8 mouse cellular contexts compared by ENCODE assay signal in genomic region chr7:25178787-25179605, GRCm38 (mm10). TPM values are rescaled to one million over a fixed set of nuclear protein-coding genes. Genes with fewer than 3 reads are reported as not detected.
DNase-seq lines count a peak whose midpoint lies in the region; ATAC-seq and TF ChIP-seq lines count a peak whose summit lies in the region.

No protein-coding gene starts in this region.

- intact Hi-C loops in gastrocnemius, adult 2 months (cut with DNase I) = no loop called here

- no peak overlapping the region for H3K27ac ChIP-seq in gastrocnemius, adult 2 months
- peak overlapping the region; percentile 94 for H3K27ac ChIP-seq in hindbrain, embryonic 16.5 days (ENCODE audit: low read depth, low read length)
- peak overlapping the region; percentile 93 for H3K27ac ChIP-seq in midbrain, embryonic 10.5 days (replicated peaks)
- no peak overlapping the region for H3K27ac ChIP-seq in stomach, embryonic 15.5 days

- DNase-seq in gastrocnemius, adult 2 months = no peak
- no peak for DNase-seq in gastrocnemius, postnatal 25 days
- peak; percentile 67 for DNase-seq in A20 (ENCODE audit: low read depth, low spot score)
- DNase-seq in midbrain, embryonic 10.5 days (ENCODE audit: low spot score) = peak; percentile 57
- DNase-seq in urinary bladder, postnatal 10 days (ENCODE audit: low spot score) = no peak

- H3K27me3 ChIP-seq in hindbrain, embryonic 16.5 days (replicated peaks; ENCODE audit: control insufficient read depth, insufficient read depth, low read length) = peaks cover 9% of the 10 kb centered on the region
- peaks cover 93% of the 10 kb centered on the region for H3K27me3 ChIP-seq in midbrain, embryonic 10.5 days (ENCODE audit: low read depth, poor library complexity, severe bottlenecking)
- peaks cover 82% of the 10 kb centered on the region for H3K27me3 ChIP-seq in stomach, embryonic 15.5 days (replicated peaks)

- no peak for TF ChIP-seq CTCF in gastrocnemius, adult 2 months (IDR thresholded peaks at IDR 0.05)

- no peaks in the 10 kb centered on the region for H3K36me3 ChIP-seq in hindbrain, embryonic 16.5 days (ENCODE audit: control insufficient read depth, insufficient read depth, low read length)
- no peaks in the 10 kb centered on the region for H3K36me3 ChIP-seq in midbrain, embryonic 10.5 days
- H3K36me3 ChIP-seq in stomach, embryonic 15.5 days = no peaks in the 10 kb centered on the region

- H3K4me2 ChIP-seq in hindbrain, embryonic 16.5 days (ENCODE audit: low read length) = peak overlapping the region; percentile 59
- peak overlapping the region; percentile 87 for H3K4me2 ChIP-seq in stomach, embryonic 15.5 days

- H3K9me3 ChIP-seq in hindbrain, embryonic 16.5 days (ENCODE audit: control insufficient read depth, low read length) = no peaks in the 10 kb centered on the region
- H3K9me3 ChIP-seq in midbrain, embryonic 10.5 days (replicated peaks) = no peaks in the 10 kb centered on the region
- no peaks in the 10 kb centered on the region for H3K9me3 ChIP-seq in stomach, embryonic 15.5 days

- peak; percentile 19 for ATAC-seq in common myeloid progenitor, adult 5-6 weeks (replicated peaks; ENCODE audit: low read depth, poor library complexity, severe bottlenecking)
- ATAC-seq in hindbrain, embryonic 16.5 days = peak; percentile 74
- ATAC-seq in stomach, embryonic 15.5 days (ENCODE audit: insufficient read depth, low FRiP score, low read depth) = peak; percentile 45

- under 1% methylated on average over 56 of the region's 56 CpGs for WGBS in hindbrain, embryonic 16.5 days
- WGBS in midbrain, embryonic 10.5 days = under 1% methylated on average over 50 of the region's 56 CpGs
- under 1% methylated on average over 47 of the region's 56 CpGs for WGBS in stomach, embryonic 15.5 days

- peaks cover 52% of the 10 kb centered on the region for H3K4me1 ChIP-seq in hindbrain, embryonic 16.5 days (ENCODE audit: control insufficient read depth, insufficient read depth, low read depth, low read length)
- H3K4me1 ChIP-seq in midbrain, embryonic 10.5 days = peaks cover 75% of the 10 kb centered on the region
- H3K4me1 ChIP-seq in stomach, embryonic 15.5 days = peaks cover 13% of the 10 kb centered on the region

- peak overlapping the region; percentile 79 for H3K9ac ChIP-seq in hindbrain, embryonic 16.5 days (ENCODE audit: low read depth, low read length)
- no peak overlapping the region for H3K9ac ChIP-seq in stomach, embryonic 15.5 days

- H3K4me3 ChIP-seq in gastrocnemius, adult 2 months = peak overlapping the region; percentile 76
- peak overlapping the region; percentile 47 for H3K4me3 ChIP-seq in hindbrain, embryonic 16.5 days (ENCODE audit: low read length)
- H3K4me3 ChIP-seq in midbrain, embryonic 10.5 days = peak overlapping the region; percentile 73
- peak overlapping the region; percentile 47 for H3K4me3 ChIP-seq in stomach, embryonic 15.5 days (replicated peaks)

RNA-seq across cellular contexts. Expression of gene Pou2f2, which starts 0.5 kb away (rescaled TPM):
- under 1 TPM; 0.08 to 0.13 TPM for total RNA-seq in gastrocnemius, adult 2 months (2021)
- under 1 TPM; 0.08 to 0.21 TPM for total RNA-seq in gastrocnemius, postnatal 25 days (2021)
- total RNA-seq in common myeloid progenitor, adult 5-6 weeks (2017) = 3.8 and 4.7 TPM in 2 replicates
- 19.8 and 28.7 TPM in 2 replicates for polyA plus RNA-seq in hindbrain, embryonic 16.5 days (2015; fragmentation: Nextera tagmentation; extraction: Ambion mirVana)
- 13.6 and 26.5 TPM in 2 replicates for polyA plus RNA-seq in midbrain, embryonic 10.5 days (2016; fragmentation: Nextera tagmentation; extraction: Ambion mirVana)
- polyA plus RNA-seq in stomach, embryonic 15.5 days (2015; fragmentation: Nextera tagmentation; extraction: Ambion mirVana) = 1.4 and 1.6 TPM in 2 replicates

RNA-seq across cellular contexts. Expression of gene Dedd2, which starts 41.4 kb away (rescaled TPM):
- 1 to 10 TPM; 9.3 to 9.4 TPM for total RNA-seq in gastrocnemius, adult 2 months (2021)
- 1 to 10 TPM; 7.2 to 7.9 TPM for total RNA-seq in gastrocnemius, postnatal 25 days (2021)
- 16.4 and 17.6 TPM in 2 replicates for total RNA-seq in common myeloid progenitor, adult 5-6 weeks (2017)
- 14.2 and 14.8 TPM in 2 replicates for polyA plus RNA-seq in hindbrain, embryonic 16.5 days (2015; fragmentation: Nextera tagmentation; extraction: Ambion mirVana)
- 8.4 TPM in 2 replicates for polyA plus RNA-seq in midbrain, embryonic 10.5 days (2016; fragmentation: Nextera tagmentation; extraction: Ambion mirVana)
- polyA plus RNA-seq in stomach, embryonic 15.5 days (2015; fragmentation: Nextera tagmentation; extraction: Ambion mirVana) = 15.1 and 15.2 TPM in 2 replicates

RNA-seq across cellular contexts. Expression of gene Zfp526, which starts 42.2 kb away (rescaled TPM):
- total RNA-seq in gastrocnemius, adult 2 months (2021) = 1 to 10 TPM; 5.5 to 6.1 TPM
- total RNA-seq in gastrocnemius, postnatal 25 days (2021) = 1 to 10 TPM; 4.6 to 5.2 TPM
- total RNA-seq in common myeloid progenitor, adult 5-6 weeks (2017) = 8.3 and 10.2 TPM in 2 replicates
- 1.6 and 1.8 TPM in 2 replicates for polyA plus RNA-seq in hindbrain, embryonic 16.5 days (2015; fragmentation: Nextera tagmentation; extraction: Ambion mirVana)
- 2.7 and 2.8 TPM in 2 replicates for polyA plus RNA-seq in midbrain, embryonic 10.5 days (2016; fragmentation: Nextera tagmentation; extraction: Ambion mirVana)
- polyA plus RNA-seq in stomach, embryonic 15.5 days (2015; fragmentation: Nextera tagmentation; extraction: Ambion mirVana) = 2.8 and 3.1 TPM in 2 replicates

RNA-seq across cellular contexts. Expression of gene Gsk3a, which starts 58.7 kb away (rescaled TPM):
- 10 to 100 TPM; 74.1 to 77.4 TPM for total RNA-seq in gastrocnemius, adult 2 months (2021)
- 10 to 100 TPM; 59.5 to 66.2 TPM for total RNA-seq in gastrocnemius, postnatal 25 days (2021)
- total RNA-seq in common myeloid progenitor, adult 5-6 weeks (2017) = 50.5 and 58.1 TPM in 2 replicates
- polyA plus RNA-seq in hindbrain, embryonic 16.5 days (2015; fragmentation: Nextera tagmentation; extraction: Ambion mirVana) = 13.0 and 16.4 TPM in 2 replicates
- 9.3 and 10.5 TPM in 2 replicates for polyA plus RNA-seq in midbrain, embryonic 10.5 days (2016; fragmentation: Nextera tagmentation; extraction: Ambion mirVana)
- 9.4 and 10.5 TPM in 2 replicates for polyA plus RNA-seq in stomach, embryonic 15.5 days (2015; fragmentation: Nextera tagmentation; extraction: Ambion mirVana)

Comparison
In these comparisons a context has a peak if more than half of its experiments do, and no peak if none do; other contexts are left out.
1. DNase-seq: peak in A20 (single experiment) and midbrain, embryonic 10.5 days (single experiment); none in gastrocnemius, adult 2 months (single experiment), gastrocnemius, postnatal 25 days (single experiment) and urinary bladder, postnatal 10 days (single experiment).
2. H3K27ac ChIP-seq: peak in hindbrain, embryonic 16.5 days (single experiment) and midbrain, embryonic 10.5 days (single experiment); none in gastrocnemius, adult 2 months (single experiment) and stomach, embryonic 15.5 days (single experiment).
3. ATAC-seq: peak in every context shown above with its lines; median percentile 74 in hindbrain, embryonic 16.5 days; 45 in stomach, embryonic 15.5 days; 19 in common myeloid progenitor, adult 5-6 weeks.
4. Peak in every context shown above with its lines, with median percentiles within 50 percentile points of each other: H3K4me3 ChIP-seq.